Comparison of ENCODE assay signal across 8 mouse cellular contexts in the genomic region with DNA sequence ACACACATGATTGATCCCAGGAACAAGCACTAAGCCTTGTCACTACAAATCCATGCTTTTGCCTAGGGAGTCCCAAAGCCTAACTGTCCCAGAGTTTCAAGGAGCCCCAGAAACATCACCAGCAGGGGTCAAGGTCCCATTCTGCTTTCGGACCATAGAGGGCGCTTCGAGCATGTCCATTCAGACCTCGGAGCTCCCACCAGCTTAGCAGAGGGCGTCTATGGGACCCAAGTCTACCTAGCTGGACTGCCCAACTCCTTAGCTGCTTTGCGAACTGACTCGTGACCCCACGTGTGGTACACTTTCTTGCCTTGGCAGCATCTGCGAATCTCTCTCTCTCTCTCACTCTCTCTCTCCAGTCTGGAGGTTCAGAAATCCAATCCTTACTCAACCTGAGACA. TPM values are rescaled to one million over a fixed set of nuclear protein-coding genes. Genes with fewer than 3 reads are reported as not detected.
DNase-seq lines count a peak whose midpoint lies in the region; ATAC-seq and TF ChIP-seq lines count a peak whose summit lies in the region.

No protein-coding gene starts in this region.

- peak overlapping the region; percentile 46 for H3K4me3 ChIP-seq in hindbrain, embryonic 15.5 days
- H3K4me3 ChIP-seq in lung, embryonic 15.5 days, result 0 out of 2 replicates have a peak overlapping the region, but pooled peaks have one; percentile 53
- H3K4me3 ChIP-seq in stomach, postnatal 0 days (ENCODE audit: low read depth, low read length), result no peak overlapping the region

- no peak overlapping the region for H3K9ac ChIP-seq in hindbrain, embryonic 15.5 days
- no peak overlapping the region for H3K9ac ChIP-seq in lung, embryonic 15.5 days
- H3K9ac ChIP-seq in stomach, postnatal 0 days (ENCODE audit: low read length), result no peak overlapping the region

- H3K9me3 ChIP-seq in hindbrain, embryonic 15.5 days, result no peaks in the 10 kb centered on the region
- no peaks in the 10 kb centered on the region for H3K9me3 ChIP-seq in lung, embryonic 15.5 days
- no peaks in the 10 kb centered on the region for H3K9me3 ChIP-seq in stomach, postnatal 0 days (ENCODE audit: control insufficient read depth, low read length)

- peaks cover 44% of the 10 kb centered on the region for H3K4me1 ChIP-seq in hindbrain, embryonic 15.5 days (replicated peaks)
- no peaks in the 10 kb centered on the region for H3K4me1 ChIP-seq in lung, embryonic 15.5 days
- H3K4me1 ChIP-seq in stomach, postnatal 0 days (replicated peaks; ENCODE audit: control insufficient read depth, insufficient read depth), result no peaks in the 10 kb centered on the region

- WGBS in hindbrain, embryonic 15.5 days, result 9% methylated on average over 9 of the region's 9 CpGs
- WGBS in lung, embryonic 15.5 days, result 1% methylated on average over 9 of the region's 9 CpGs
- WGBS in stomach, postnatal 0 days, result 5% methylated on average over 9 of the region's 9 CpGs

- H3K27me3 ChIP-seq in hindbrain, embryonic 15.5 days, result peaks cover 23% of the 10 kb centered on the region
- peaks cover 75% of the 10 kb centered on the region for H3K27me3 ChIP-seq in lung, embryonic 15.5 days
- H3K27me3 ChIP-seq in stomach, postnatal 0 days (ENCODE audit: control insufficient read depth, insufficient read depth, low read length), result peaks cover 25% of the 10 kb centered on the region; the same call in 1 of the 2 replicates

- peak; percentile 77 for TF ChIP-seq CTCF in stomach, postnatal 0 days (IDR thresholded peaks at IDR 0.05; ENCODE audit: low read depth)

- no peaks in the 10 kb centered on the region for H3K36me3 ChIP-seq in hindbrain, embryonic 15.5 days
- no peaks in the 10 kb centered on the region for H3K36me3 ChIP-seq in lung, embryonic 15.5 days
- H3K36me3 ChIP-seq in stomach, postnatal 0 days (ENCODE audit: control insufficient read depth, insufficient read depth, low read length), result no peaks in the 10 kb centered on the region

- ATAC-seq in hindbrain, embryonic 15.5 days (ENCODE audit: low FRiP score, low read depth), result 0 out of 2 replicates have a peak, but pooled peaks have one; percentile 31
- ATAC-seq in lung, embryonic 15.5 days (ENCODE audit: borderline replicate concordance, extremely low read depth, low FRiP score, low TSS enrichment), result no peak; the same call in 1 of the 2 replicates
- no peak for ATAC-seq in stomach, postnatal 0 days (ENCODE audit: low FRiP score, low TSS enrichment)

- DNase-seq in layer of hippocampus, adult 11-12 months (ENCODE audit: low spot score), result peak; percentile 25
- no peak for DNase-seq in layer of hippocampus, postnatal 36 days
- peak; percentile 84 for DNase-seq in embryo, embryonic 10 days (ENCODE audit: low spot score)
- peak; percentile 39 for DNase-seq in stomach, postnatal 0 days (ENCODE audit: low spot score)
- no peak for DNase-seq in adrenal gland, postnatal 4 days (ENCODE audit: low spot score in 2 of 2)
- no peak for DNase-seq in urinary bladder, postnatal 25 days (ENCODE audit: low spot score)

- TF ChIP-seq EP300 in stomach, postnatal 0 days (optimal IDR thresholded peaks at IDR 0.05), result no peak

- peak overlapping the region; percentile 49; the same call in 1 of the 2 replicates for H3K27ac ChIP-seq in hindbrain, embryonic 15.5 days (replicated peaks)
- no peak overlapping the region for H3K27ac ChIP-seq in lung, embryonic 15.5 days
- no peak overlapping the region for H3K27ac ChIP-seq in stomach, postnatal 0 days (replicated peaks)

- peak overlapping the region; percentile 62 for H3K4me2 ChIP-seq in hindbrain, embryonic 15.5 days
- H3K4me2 ChIP-seq in lung, embryonic 15.5 days, result peak overlapping the region; percentile 53
- no peak overlapping the region for H3K4me2 ChIP-seq in stomach, postnatal 0 days (replicated peaks; ENCODE audit: low read depth)

RNA-seq across cellular contexts. Expression of a gene that starts 7.0 kb away (rescaled TPM):
- under 1 TPM in 1 of 2 experiments, not detected in 1; 0.20 TPM for total RNA-seq in layer of hippocampus, postnatal 36 days (2021)
- polyA plus RNA-seq in hindbrain, embryonic 15.5 days (2015; fragmentation: Nextera tagmentation; extraction: Ambion mirVana), result 8.5 and 8.7 TPM in 2 replicates
- 10.5 and 10.9 TPM in 2 replicates for polyA plus RNA-seq in lung, embryonic 15.5 days (2015; fragmentation: Nextera tagmentation; extraction: Ambion mirVana)
- polyA plus RNA-seq in stomach, postnatal 0 days (2015; fragmentation: Nextera tagmentation; extraction: Ambion mirVana), result 0.76 and 0.84 TPM in 2 replicates
- 1 to 10 TPM in 1 of 2 experiments, under 1 TPM in 1; 0.73 to 8.2 TPM for total RNA-seq in adrenal gland, postnatal 4 days (2021)

Comparison
In these comparisons a context has a peak if more than half of its experiments do, and no peak if none do; other contexts are left out.
1. DNase-seq: peak in layer of hippocampus, adult 11-12 months (single experiment), embryo, embryonic 10 days (single experiment) and stomach, postnatal 0 days (single experiment); none in layer of hippocampus, postnatal 36 days (0 of 2), adrenal gland, postnatal 4 days (0 of 2) and urinary bladder, postnatal 25 days (single experiment).